Mouse (Mus musculus): ENCODE results near the gene Zfp763. TPM values are rescaled to one million over a fixed set of nuclear protein-coding genes. Genes with fewer than 3 reads are reported as not detected.
A peak's percentile ranks its signal among the peaks of the same experiment; 100 is the strongest.
"Not testable (repeated sequence)": the region's sequence is repeated elsewhere in the genome, so short reads cannot be mapped to it uniquely, and the experiment has no call there.

Zfp763 gene
- 1 to 10 TPM; 3.3 to 4.0 TPM for total RNA-seq (2021)
- 0.76 and 1.6 TPM in 2 replicates for polyA plus RNA-seq (2012; rRNA removed)
- long read RNA-seq, partial matches to known transcripts = 0 of 4 reads
- long read RNA-seq, other reads (novel, unspliced or antisense) = 0 of 4 reads

DNA sequence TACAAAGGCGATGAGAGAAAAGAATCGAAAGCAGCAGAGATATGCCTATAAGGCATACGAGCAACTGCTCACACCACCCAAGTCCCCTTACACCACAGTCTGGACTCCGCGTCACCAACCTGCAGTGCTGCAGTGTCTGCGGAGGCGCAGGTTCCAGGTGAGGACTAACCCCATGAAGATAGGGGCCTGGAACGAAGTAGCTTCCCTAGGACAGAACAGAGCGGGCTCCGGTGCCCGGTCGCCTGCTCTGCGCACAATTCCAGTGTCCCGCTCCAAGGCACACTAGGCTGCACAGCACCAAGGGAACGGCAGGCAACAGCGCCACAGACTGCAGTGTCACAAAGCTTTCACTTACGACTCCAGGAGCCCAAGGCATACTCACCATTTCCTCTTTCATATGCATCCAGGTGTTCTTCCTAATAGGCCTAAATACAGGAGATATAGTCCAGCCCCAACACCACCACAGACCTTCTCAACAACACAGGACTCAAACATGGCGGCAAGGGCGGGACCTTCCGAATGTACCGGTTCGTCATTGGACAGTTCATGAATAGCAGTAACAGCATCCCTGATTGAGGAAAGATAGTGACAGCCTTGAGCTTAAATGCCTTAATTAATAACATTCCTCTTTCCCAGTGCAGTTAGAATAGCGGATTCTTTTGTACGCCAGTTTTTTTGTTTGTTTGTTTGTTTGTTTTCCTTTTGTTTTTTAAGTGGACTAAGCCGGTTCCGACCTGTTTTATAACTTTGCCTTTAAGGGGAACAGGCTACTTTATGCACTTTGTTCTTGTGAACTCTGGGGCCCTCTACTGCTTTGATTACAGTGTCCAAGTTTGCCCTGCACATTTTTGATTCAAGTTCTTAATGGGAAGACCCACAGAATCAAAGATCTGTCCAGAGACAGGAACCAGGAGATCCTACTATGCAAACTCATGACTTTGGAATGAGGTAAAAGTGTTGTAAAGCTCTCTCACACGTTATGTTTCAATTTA, at the start of gene Zfp763:
Zfp763 (minus strand) TSS at position 503 of the 992 bp plus-strand sequence.
- peak within 1 kb of the TSS; percentile 72 for H3K9ac ChIP-seq (ENCODE audit: low read depth, low read length)
- peak within 1 kb of the TSS; percentile 83 for H3K4me3 ChIP-seq
- no peaks in the 10 kb centered on the region for H3K4me1 ChIP-seq (ENCODE audit: control insufficient read depth, insufficient read depth, low read length)
- DNase-seq = peak; percentile 75 to 82
- H3K27me3 ChIP-seq (ENCODE audit: control insufficient read depth, insufficient read depth, low read length) = no peaks in the 10 kb centered on the region
- peak within 1 kb of the TSS; percentile 61 for H3K27ac ChIP-seq
- intact Hi-C loops (cut with DNase I) = loop anchor here (2.0 to 5.0 kb wide), 2 partner anchors 41 to 56 kb away; partner anchors contain the start of genes Zfp563 and Zfp952
- WGBS = 3% methylated on average over 27 of the region's 27 CpGs
- TF ChIP-seq EP300 (IDR thresholded peaks at IDR 0.05; ENCODE audit: insufficient read depth, low read depth, low read length) (no peak), CTCF (IDR thresholded peaks at IDR 0.05) (no peak; the same call in none of the 2 replicates), POLR2A (IDR thresholded peaks at IDR 0.05; ENCODE audit: insufficient read depth, low read depth, low read length) (peak; percentile 76)
- H3K36me3 ChIP-seq (ENCODE audit: control insufficient read depth, insufficient read depth, low read length) = peaks cover 3% of the 10 kb centered on the region
- H3K79me2 ChIP-seq (replicated peaks; ENCODE audit: control insufficient read depth, insufficient read depth, low read length) = no peaks in the 10 kb centered on the region

DNA sequence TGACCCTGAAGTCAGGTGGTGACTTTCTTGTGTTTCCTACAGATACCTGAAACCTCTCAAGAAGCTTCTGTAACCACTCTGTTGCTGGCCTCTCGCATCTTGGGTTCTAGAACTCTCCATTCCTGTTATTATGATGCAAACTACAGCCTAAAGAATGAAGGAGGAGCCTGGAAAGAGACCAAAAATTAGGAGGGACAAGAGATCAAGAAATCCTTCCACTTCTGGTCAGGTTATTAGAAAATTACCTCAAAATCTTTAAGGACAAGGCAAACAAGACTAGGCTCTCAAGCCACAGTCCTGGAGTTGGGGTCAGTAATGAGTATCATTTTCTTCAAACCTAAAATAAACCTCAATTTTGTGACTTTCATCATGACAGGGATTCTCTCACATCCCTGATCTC, 34.8 kb upstream of the Zfp763 start, which contains the start of gene 4921501E09Rik:
4921501E09Rik (minus strand) TSS at position 101 of the 400 bp plus-strand sequence.
- Histone ChIP-seq H3K4me3 (no peak within 1 kb of the TSS), H3K27me3 (ENCODE audit: control insufficient read depth, insufficient read depth, low read length) (peaks cover 2% of the 10 kb centered on the region; the same call in 1 of the 2 replicates), H3K79me2 (replicated peaks; ENCODE audit: control insufficient read depth, insufficient read depth, low read length) (no peaks in the 10 kb centered on the region), H3K9ac (ENCODE audit: low read depth, low read length) (no peak within 1 kb of the TSS), H3K27ac (no peak within 1 kb of the TSS), H3K4me1 (ENCODE audit: control insufficient read depth, insufficient read depth, low read length) (no peaks in the 10 kb centered on the region), H3K36me3 (ENCODE audit: control insufficient read depth, insufficient read depth, low read length) (no peaks in the 10 kb centered on the region)
- TF ChIP-seq CTCF (IDR thresholded peaks at IDR 0.05) = no peak
- TF ChIP-seq POLR2A (IDR thresholded peaks at IDR 0.05; ENCODE audit: insufficient read depth, low read depth, low read length) = no peak
- no peak for TF ChIP-seq EP300 (IDR thresholded peaks at IDR 0.05; ENCODE audit: insufficient read depth, low read depth, low read length)
- 45% methylated on average over 1 of the region's 1 CpGs for WGBS
- intact Hi-C loops (cut with DNase I) = no loop called here
- no peak for DNase-seq

DNA sequence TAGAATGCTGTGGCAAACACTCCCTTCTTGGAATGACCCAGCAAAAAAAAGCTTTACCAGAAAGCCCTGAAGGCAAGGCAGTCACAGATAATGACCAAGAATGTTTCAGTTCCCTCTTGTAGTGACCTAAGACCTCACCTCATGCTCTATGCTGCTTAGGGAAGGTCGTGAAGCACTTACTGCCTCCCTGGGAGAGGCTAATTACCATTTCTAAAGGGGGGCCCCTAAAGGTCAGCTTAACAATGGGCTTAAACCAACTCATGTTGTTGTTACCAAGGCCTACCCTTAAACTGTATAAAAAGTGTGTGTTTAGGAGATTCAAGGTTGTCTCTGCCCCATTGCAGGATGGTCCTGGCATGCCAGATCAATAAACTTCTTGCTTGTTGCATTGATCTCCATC, 29.8 kb upstream of the Zfp763 start:
- no peaks in the 10 kb centered on the region for H3K79me2 ChIP-seq (replicated peaks; ENCODE audit: control insufficient read depth, insufficient read depth, low read length)
- no peak overlapping the region for H3K27ac ChIP-seq
- 3% methylated on average over 1 of the region's 1 CpGs for WGBS
- intact Hi-C loops (cut with DNase I) = no loop called here
- no peaks in the 10 kb centered on the region for H3K27me3 ChIP-seq (ENCODE audit: control insufficient read depth, insufficient read depth, low read length)
- H3K36me3 ChIP-seq (ENCODE audit: control insufficient read depth, insufficient read depth, low read length) = no peaks in the 10 kb centered on the region
- no peak overlapping the region for H3K4me3 ChIP-seq
- TF ChIP-seq CTCF (IDR thresholded peaks at IDR 0.05) (no peak), EP300 (IDR thresholded peaks at IDR 0.05; ENCODE audit: insufficient read depth, low read depth, low read length) (no peak), POLR2A (IDR thresholded peaks at IDR 0.05; ENCODE audit: insufficient read depth, low read depth, low read length) (no peak)
- DNase-seq = no peak
- H3K4me1 ChIP-seq (ENCODE audit: control insufficient read depth, insufficient read depth, low read length) = no peaks in the 10 kb centered on the region
- H3K9ac ChIP-seq (ENCODE audit: low read depth, low read length) = no peak overlapping the region

DNA sequence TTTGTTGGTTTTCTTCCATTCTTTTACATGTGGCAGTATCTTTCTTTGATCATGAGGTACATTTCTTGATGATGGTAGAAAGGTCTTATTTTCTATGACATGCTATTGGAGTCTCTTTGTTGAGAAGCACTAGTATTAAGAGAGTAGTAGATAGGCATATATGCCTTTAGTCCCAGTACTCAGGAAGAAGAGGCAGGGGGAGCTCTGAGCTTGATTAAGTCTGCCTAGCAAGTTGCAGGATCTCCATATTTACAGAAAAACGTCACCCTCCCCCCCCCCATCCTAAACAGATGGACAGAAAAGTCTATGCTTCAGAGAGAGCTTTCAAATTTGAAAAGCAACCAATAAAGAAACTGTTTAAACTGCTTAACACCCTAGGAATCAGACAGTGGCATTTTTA, 25.6 kb upstream of the Zfp763 start:
- Histone ChIP-seq H3K27ac (no peak overlapping the region), H3K4me1 (ENCODE audit: control insufficient read depth, insufficient read depth, low read length) (no peaks in the 10 kb centered on the region), H3K27me3 (ENCODE audit: control insufficient read depth, insufficient read depth, low read length) (no peaks in the 10 kb centered on the region), H3K79me2 (replicated peaks; ENCODE audit: control insufficient read depth, insufficient read depth, low read length) (no peaks in the 10 kb centered on the region), H3K4me3 (no peak overlapping the region), H3K36me3 (ENCODE audit: control insufficient read depth, insufficient read depth, low read length) (no peaks in the 10 kb centered on the region), H3K9ac (ENCODE audit: low read depth, low read length) (no peak overlapping the region)
- WGBS = 7% methylated on average over 1 of the region's 1 CpGs
- no peak for TF ChIP-seq POLR2A (IDR thresholded peaks at IDR 0.05; ENCODE audit: insufficient read depth, low read depth, low read length)
- no peak for TF ChIP-seq EP300 (IDR thresholded peaks at IDR 0.05; ENCODE audit: insufficient read depth, low read depth, low read length)
- no peak for TF ChIP-seq CTCF (IDR thresholded peaks at IDR 0.05)
- DNase-seq = no peak
- intact Hi-C loops (cut with DNase I) = no loop called here

DNA sequence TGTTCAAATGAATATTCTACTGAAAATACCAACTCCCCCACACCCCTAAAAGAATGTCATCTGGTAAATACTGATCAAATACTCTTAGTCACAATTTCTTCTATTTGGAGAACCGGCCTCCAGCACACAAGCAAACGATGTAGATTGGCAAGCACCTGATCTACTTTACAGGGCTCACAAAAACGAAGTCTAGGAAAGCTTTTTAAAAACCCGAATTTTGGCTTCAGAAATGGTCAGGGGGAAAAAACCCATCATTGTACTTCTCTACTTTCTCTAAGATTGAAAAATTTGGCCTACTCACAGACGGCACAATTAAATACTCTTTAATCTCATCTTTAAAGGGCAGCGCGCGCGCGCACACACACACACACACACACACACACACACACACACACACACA, 826 bp downstream of the Zfp763 start:
- no peak overlapping the region for H3K9ac ChIP-seq (ENCODE audit: low read depth, low read length)
- TF ChIP-seq EP300 (IDR thresholded peaks at IDR 0.05; ENCODE audit: insufficient read depth, low read depth, low read length) (no peak), CTCF (IDR thresholded peaks at IDR 0.05) (no peak), POLR2A (IDR thresholded peaks at IDR 0.05; ENCODE audit: insufficient read depth, low read depth, low read length) (no peak)
- no peak for DNase-seq
- H3K4me3 ChIP-seq = peak overlapping the region; percentile 26; the same call in 1 of the 2 replicates
- intact Hi-C loops (cut with DNase I) = loop anchor here (2.0 to 5.0 kb wide), 2 partner anchors 40 to 56 kb away; partner anchors contain the start of genes Zfp563 and Zfp952
- no peak overlapping the region for H3K27ac ChIP-seq
- WGBS = 8% methylated on average over 10 of the region's 10 CpGs
- H3K4me1 ChIP-seq (ENCODE audit: control insufficient read depth, insufficient read depth, low read length) = no peaks in the 10 kb centered on the region
- no peaks in the 10 kb centered on the region for H3K79me2 ChIP-seq (replicated peaks; ENCODE audit: control insufficient read depth, insufficient read depth, low read length)
- H3K36me3 ChIP-seq (ENCODE audit: control insufficient read depth, insufficient read depth, low read length) = peaks cover 3% of the 10 kb centered on the region
- H3K27me3 ChIP-seq (ENCODE audit: control insufficient read depth, insufficient read depth, low read length) = no peaks in the 10 kb centered on the region

DNA sequence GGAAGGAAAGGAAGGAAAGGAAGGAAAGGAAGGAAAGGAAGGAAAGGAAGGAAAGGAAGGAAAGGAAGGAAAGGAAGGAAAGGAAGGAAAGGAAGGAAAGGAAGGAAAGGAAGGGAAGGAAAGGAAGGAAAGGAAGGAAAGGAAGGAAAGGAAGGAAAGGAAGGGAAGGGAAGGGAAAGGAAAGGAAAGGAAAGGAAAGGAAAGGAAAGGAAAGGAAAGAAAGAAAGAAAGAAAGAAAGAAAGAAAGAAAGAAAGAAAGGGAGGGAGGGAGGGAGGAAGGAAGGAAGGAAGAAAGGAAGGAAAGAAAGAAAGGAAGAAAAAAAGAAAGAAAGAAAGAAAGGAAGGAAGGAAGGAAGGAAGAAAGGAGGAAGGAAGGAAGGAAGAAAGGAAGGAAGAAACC, 12.8 kb downstream of the Zfp763 start:
- H3K9ac ChIP-seq (ENCODE audit: low read depth, low read length); DNase-seq; intact Hi-C loops (cut with DNase I); H3K27me3 ChIP-seq (ENCODE audit: control insufficient read depth, insufficient read depth, low read length); H3K4me3 ChIP-seq; H3K36me3 ChIP-seq (ENCODE audit: control insufficient read depth, insufficient read depth, low read length); H3K79me2 ChIP-seq (replicated peaks; ENCODE audit: control insufficient read depth, insufficient read depth, low read length); H3K4me1 ChIP-seq (ENCODE audit: control insufficient read depth, insufficient read depth, low read length); H3K27ac ChIP-seq: not testable (repeated sequence)
